Mouse (Mus musculus): ENCODE measurements around the gene Ccdc117.

DNA sequence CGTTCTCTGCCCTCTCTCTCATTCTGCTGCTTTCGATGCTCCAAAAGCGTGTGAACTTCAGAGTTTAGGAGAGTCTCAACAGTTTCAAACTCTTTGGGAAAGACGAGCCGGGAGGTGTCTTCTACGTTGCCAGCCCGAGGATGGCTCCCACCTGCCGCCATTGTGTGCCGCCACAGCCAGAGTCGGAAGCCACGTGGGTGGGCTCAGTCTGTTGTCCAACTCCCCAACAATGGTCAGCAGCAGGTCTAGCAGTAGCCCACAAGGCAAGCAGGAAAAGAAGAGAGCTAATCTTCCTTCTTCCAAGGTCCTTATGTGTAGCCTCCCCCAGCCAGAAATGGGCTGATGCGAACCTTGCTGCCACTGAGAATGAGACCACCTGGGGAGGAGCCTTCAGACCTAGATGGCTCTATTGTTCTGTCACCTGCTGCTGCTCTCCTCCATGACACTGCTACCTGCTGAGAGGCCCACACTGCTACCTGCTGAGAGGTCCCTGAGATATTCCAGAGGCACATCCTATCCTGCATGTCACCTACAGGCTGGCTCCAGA, 46.6 kb downstream of the Ccdc117 start:
- no peak for TF ChIP-seq CTCF (IDR thresholded peaks at IDR 0.05; ENCODE audit: low read depth, low read length)
- peak; percentile 91 for TF ChIP-seq EP300 (IDR thresholded peaks at IDR 0.05; ENCODE audit: insufficient read depth, low read depth, low read length)
- no peak for TF ChIP-seq POLR2A (IDR thresholded peaks at IDR 0.05; ENCODE audit: insufficient read depth, low read length)
